Mouse (Mus musculus): ENCODE results near the gene Lmln. TPM values are rescaled to one million over a fixed set of nuclear protein-coding genes. Genes with fewer than 3 reads are reported as not detected.
"Not testable (repeated sequence)": the region's sequence is repeated elsewhere in the genome, so short reads cannot be mapped to it uniquely, and the experiment has no call there.

Lmln gene
- polyA plus RNA-seq, 1 experiment from 2014 or later: 1.8 TPM

- DNase-seq (ENCODE audit: low spot score): no peak
- Histone ChIP-seq H3K4me3 (no peak overlapping the region), H3K27ac (no peak overlapping the region), H3K4me1 (peaks cover 7% of the 10 kb centered on the region; the same call in 1 of the 2 replicates), H3K36me3 (peaks cover 19% of the 10 kb centered on the region), H3K9me3 (replicated peaks) (no peaks in the 10 kb centered on the region), H3K27me3 (ENCODE audit: low read depth, poor library complexity, severe bottlenecking) (no peaks in the 10 kb centered on the region)
- WGBS: 65% methylated on average over 4 of the region's 4 CpGs
These were observed 51.4 kb downstream of the Lmln start for GRCm38 (mm10) chr16:33113726-33114125.

DNA sequence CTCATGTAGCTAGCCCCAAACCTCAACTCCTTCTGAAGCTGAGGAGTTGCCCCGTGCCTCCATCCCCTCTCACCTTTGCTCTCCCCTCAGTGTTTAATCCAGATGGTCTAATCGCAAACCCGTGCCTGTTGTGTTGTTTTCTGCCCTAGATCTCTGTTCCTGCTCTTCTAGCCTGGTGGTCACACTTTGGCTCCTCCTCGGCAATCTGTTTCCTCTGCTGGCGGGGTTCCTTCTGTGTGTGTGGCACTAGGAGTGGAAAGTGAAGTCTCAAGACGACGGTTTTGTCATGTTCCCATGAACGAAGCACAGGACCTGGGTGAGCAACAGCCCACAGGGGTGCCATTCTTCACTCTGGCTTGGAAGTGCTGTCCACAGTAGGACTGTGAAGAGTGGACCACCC lies 61.1 kb downstream of the Lmln start:
- no peaks in the 10 kb centered on the region for H3K27me3 ChIP-seq (ENCODE audit: low read depth, poor library complexity, severe bottlenecking)
- peaks cover 8% of the 10 kb centered on the region; the same call in 1 of the 2 replicates for H3K36me3 ChIP-seq
- 70% methylated on average over 8 of the region's 8 CpGs for WGBS
- peaks cover 40% of the 10 kb centered on the region for H3K4me1 ChIP-seq
- H3K27ac ChIP-seq: peak overlapping the region; percentile 61; the same call in 1 of the 2 replicates
- no peak overlapping the region for H3K4me3 ChIP-seq
- no peaks in the 10 kb centered on the region for H3K9me3 ChIP-seq (replicated peaks)
- no peak for DNase-seq (ENCODE audit: low spot score)

GRCm38 (mm10) chr16:33123938-33124820 lies 61.9 kb downstream of the Lmln start:
- no peak overlapping the region for H3K4me3 ChIP-seq
- no peaks in the 10 kb centered on the region for H3K27me3 ChIP-seq (ENCODE audit: low read depth, poor library complexity, severe bottlenecking)
- peak overlapping the region; percentile 61; the same call in 1 of the 2 replicates for H3K27ac ChIP-seq
- peaks cover 8% of the 10 kb centered on the region; the same call in 1 of the 2 replicates for H3K36me3 ChIP-seq
- WGBS: 52% methylated on average over 24 of the region's 24 CpGs
- H3K4me1 ChIP-seq: peaks cover 40% of the 10 kb centered on the region
- peak; percentile 78 for DNase-seq (ENCODE audit: low spot score)
- H3K9me3 ChIP-seq (replicated peaks): no peaks in the 10 kb centered on the region

DNA sequence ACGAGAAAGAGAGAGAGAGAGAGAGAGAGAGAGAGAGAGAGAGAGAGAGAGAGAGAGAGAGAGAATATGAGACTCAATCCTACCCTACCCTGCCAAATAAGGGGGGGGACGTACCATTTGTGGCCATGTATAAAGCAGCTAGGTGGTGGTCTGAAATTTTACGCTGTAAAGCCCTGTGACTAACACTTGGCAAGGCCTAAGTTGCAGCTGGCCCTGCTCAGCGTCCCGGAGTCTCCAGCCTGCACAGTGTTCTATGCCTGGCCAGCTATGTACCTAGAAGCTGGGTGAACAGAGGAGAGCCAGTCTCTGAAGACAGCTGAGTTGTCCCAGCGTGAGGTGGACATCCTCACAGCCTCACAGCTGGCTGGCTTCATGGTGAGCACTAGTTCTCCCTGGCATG lies 64.7 kb downstream of the Lmln start:
- no peaks in the 10 kb centered on the region for H3K9me3 ChIP-seq (replicated peaks)
- H3K36me3 ChIP-seq: 0 out of 2 replicates have a peak, but pooled peaks cover 3% of the 10 kb centered on the region
- H3K4me3 ChIP-seq: no peak overlapping the region
- DNase-seq (ENCODE audit: low spot score): no peak
- 82% methylated on average over 6 of the region's 6 CpGs for WGBS
- H3K4me1 ChIP-seq: peaks cover 40% of the 10 kb centered on the region
- no peak overlapping the region for H3K27ac ChIP-seq
- no peaks in the 10 kb centered on the region for H3K27me3 ChIP-seq (ENCODE audit: low read depth, poor library complexity, severe bottlenecking)

- no peak overlapping the region for H3K4me3 ChIP-seq
- 73% methylated on average over 4 of the region's 4 CpGs for WGBS
- no peak overlapping the region for H3K27ac ChIP-seq
- H3K27me3 ChIP-seq (ENCODE audit: low read depth, poor library complexity, severe bottlenecking): no peaks in the 10 kb centered on the region
- no peak for DNase-seq (ENCODE audit: low spot score)
- H3K4me1 ChIP-seq: peaks cover 19% of the 10 kb centered on the region
- no peaks in the 10 kb centered on the region for H3K9me3 ChIP-seq (replicated peaks)
- H3K36me3 ChIP-seq: no peaks in the 10 kb centered on the region
These were observed 68.4 kb downstream of the Lmln start for GRCm38 (mm10) chr16:33130731-33131130.

- DNase-seq (ENCODE audit: low spot score): no peak
- WGBS: 84% methylated on average over 13 of the region's 13 CpGs
- H3K9me3 ChIP-seq (replicated peaks): no peaks in the 10 kb centered on the region
These were observed 70.9 kb downstream of the Lmln start for GRCm38 (mm10) chr16:33133186-33133585.

DNA sequence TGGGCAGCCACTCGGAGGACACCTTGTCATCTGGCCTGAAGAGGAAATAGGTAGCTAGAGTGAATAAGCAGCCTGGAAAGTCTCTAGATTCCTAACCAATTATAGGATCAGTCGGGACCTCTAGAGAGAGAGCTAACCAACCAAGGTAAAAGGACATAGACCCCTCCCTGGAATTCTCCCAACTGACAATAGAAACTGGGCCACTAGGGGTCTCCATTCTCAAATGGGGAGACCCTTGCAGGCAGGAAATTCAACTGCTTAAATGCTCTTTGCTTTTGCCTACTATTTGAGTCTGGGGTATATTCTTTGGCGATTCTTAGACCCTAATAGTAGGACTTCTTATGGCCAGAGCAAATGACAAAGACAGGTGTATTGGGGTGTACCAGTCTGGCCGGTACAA lies 72.8 kb downstream of the Lmln start:
- WGBS: 66% methylated on average over 4 of the region's 4 CpGs
- Histone ChIP-seq H3K4me3 (no peak overlapping the region), H3K9me3 (replicated peaks) (no peaks in the 10 kb centered on the region), H3K27me3 (ENCODE audit: low read depth, poor library complexity, severe bottlenecking) (no peaks in the 10 kb centered on the region), H3K4me1 (peaks cover 10% of the 10 kb centered on the region), H3K27ac (no peak overlapping the region), H3K36me3 (no peaks in the 10 kb centered on the region)
- DNase-seq (ENCODE audit: low spot score): no peak

More at GRCm38 (mm10) chr16:33133186-33133585, 70.9 kb downstream of the Lmln start:
- no peaks in the 10 kb centered on the region for H3K36me3 ChIP-seq
- no peaks in the 10 kb centered on the region for H3K27me3 ChIP-seq (ENCODE audit: low read depth, poor library complexity, severe bottlenecking)
- H3K4me1 ChIP-seq: peaks cover 10% of the 10 kb centered on the region
- no peak overlapping the region for H3K27ac ChIP-seq
- H3K4me3 ChIP-seq: no peak overlapping the region

GRCm38 (mm10) chr16:33139061-33139460 lies 76.7 kb downstream of the Lmln start:
- DNase-seq (ENCODE audit: low spot score); H3K36me3 ChIP-seq; H3K4me3 ChIP-seq; H3K27ac ChIP-seq; H3K27me3 ChIP-seq (ENCODE audit: low read depth, poor library complexity, severe bottlenecking); H3K9me3 ChIP-seq (replicated peaks); H3K4me1 ChIP-seq: not testable (repeated sequence)
- 90% methylated on average over 7 of the region's 7 CpGs for whole genome bisulfite sequencing

- H3K9me3 ChIP-seq (replicated peaks): no peaks in the 10 kb centered on the region
- DNase-seq (ENCODE audit: low spot score): no peak
- H3K36me3 ChIP-seq: no peaks in the 10 kb centered on the region
- whole genome bisulfite sequencing: 61% methylated on average over 3 of the region's 3 CpGs
- H3K4me1 ChIP-seq: no peaks in the 10 kb centered on the region
- H3K27ac ChIP-seq: no peak overlapping the region
- no peaks in the 10 kb centered on the region for H3K27me3 ChIP-seq (ENCODE audit: low read depth, poor library complexity, severe bottlenecking)
- H3K4me3 ChIP-seq: no peak overlapping the region
These were observed 79.5 kb downstream of the Lmln start for GRCm38 (mm10) chr16:33141758-33142280.

GRCm38 (mm10) chr16:33143452-33143851 lies 81.1 kb downstream of the Lmln start:
- no peak for DNase-seq (ENCODE audit: low spot score)
- no peaks in the 10 kb centered on the region for H3K36me3 ChIP-seq
- H3K9me3 ChIP-seq (replicated peaks): no peaks in the 10 kb centered on the region
- H3K27me3 ChIP-seq (ENCODE audit: low read depth, poor library complexity, severe bottlenecking): no peaks in the 10 kb centered on the region
- no peak overlapping the region for H3K4me3 ChIP-seq
- WGBS: 73% methylated on average over 2 of the region's 2 CpGs
- H3K4me1 ChIP-seq: no peaks in the 10 kb centered on the region
- H3K27ac ChIP-seq: no peak overlapping the region

GRCm38 (mm10) chr16:33146185-33146584 lies 83.9 kb downstream of the Lmln start:
- H3K27ac ChIP-seq: no peak overlapping the region
- H3K27me3 ChIP-seq (ENCODE audit: low read depth, poor library complexity, severe bottlenecking): no peaks in the 10 kb centered on the region
- DNase-seq (ENCODE audit: low spot score): no peak
- no peaks in the 10 kb centered on the region for H3K9me3 ChIP-seq (replicated peaks)
- H3K36me3 ChIP-seq: no peaks in the 10 kb centered on the region
- H3K4me1 ChIP-seq: no peaks in the 10 kb centered on the region
- no peak overlapping the region for H3K4me3 ChIP-seq
- whole genome bisulfite sequencing: 93% methylated on average over 3 of the region's 3 CpGs

DNA sequence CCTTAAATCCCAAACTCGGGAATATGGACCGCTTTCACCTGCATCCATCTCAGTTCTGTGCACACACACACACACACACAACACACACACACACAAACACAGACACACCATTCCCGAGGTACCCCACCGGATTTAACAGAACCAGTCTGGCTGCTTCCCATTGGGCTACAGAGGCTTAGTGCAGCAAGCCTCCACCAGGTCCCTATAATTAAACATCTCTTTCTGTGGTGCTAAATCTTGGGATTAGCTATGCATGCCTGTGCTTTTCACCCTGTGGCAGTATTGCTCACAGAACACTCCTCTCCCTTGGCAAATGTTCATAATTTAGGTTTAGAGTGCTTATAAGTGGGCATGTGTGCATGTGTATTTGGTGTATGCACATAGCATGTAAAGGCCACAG lies 85.8 kb downstream of the Lmln start:
- Histone ChIP-seq H3K4me3 (no peak overlapping the region), H3K36me3 (no peaks in the 10 kb centered on the region), H3K4me1 (no peaks in the 10 kb centered on the region), H3K9me3 (replicated peaks) (no peaks in the 10 kb centered on the region), H3K27ac (no peak overlapping the region), H3K27me3 (ENCODE audit: low read depth, poor library complexity, severe bottlenecking) (no peaks in the 10 kb centered on the region)
- WGBS: 90% methylated on average over 4 of the region's 4 CpGs
- DNase-seq (ENCODE audit: low spot score): no peak

- not testable (repeated sequence) for H3K36me3 ChIP-seq; H3K9me3 ChIP-seq (replicated peaks); H3K4me3 ChIP-seq; H3K27me3 ChIP-seq (ENCODE audit: low read depth, poor library complexity, severe bottlenecking); H3K27ac ChIP-seq; DNase-seq (ENCODE audit: low spot score); H3K4me1 ChIP-seq
- 78% methylated on average over 9 of the region's 9 CpGs for WGBS
These were observed 88.6 kb downstream of the Lmln start for GRCm38 (mm10) chr16:33150875-33151274.

Data from limb, embryonic 10.5 days (tissue).